Mouse (Mus musculus) forebrain, embryonic 11.5 days (tissue): ENCODE data around the gene Ankmy2. TPM values are rescaled to one million over a fixed set of nuclear protein-coding genes. Genes with fewer than 3 reads are reported as not detected.

Source experiments
- ATAC-seq: fragments of 200-750 bp; cut with Nextera tagmentation; replicated peaks from 2 replicates; pipeline ENCODE4 v1.8.0; 2017; ENCODE audit warnings: moderate TSS enrichment; ENCODE audit not compliant: low FRiP score
- DNase-seq: peaks from one replicate; pipeline ENCODE4 v3.0.0-alpha.2; 2017; ENCODE audit warnings: low spot score
- H3K27ac ChIP-seq: fragments of 300-500 bp; sonication (generic); 2 replicates; pipeline ENCODE4 v1.5.1; 2014; ENCODE audit warnings: low read depth, low read length
- H3K27me3 ChIP-seq: fragments of 300-500 bp; sonication (generic); 2 replicates; pipeline ENCODE4 v1.6.1; 2014; ENCODE audit warnings: mild to moderate bottlenecking, low read length, mixed read lengths; ENCODE audit not compliant: control insufficient read depth, insufficient read depth
- H3K36me3 ChIP-seq: fragments of 300-500 bp; sonication (generic); 2 replicates; pipeline ENCODE4 v1.6.1; 2014; ENCODE audit warnings: mild to moderate bottlenecking, low read length, moderate library complexity, mixed read lengths; ENCODE audit not compliant: control insufficient read depth, insufficient read depth
- H3K4me1 ChIP-seq: fragments of 300-500 bp; sonication (generic); replicated peaks from 2 replicates; pipeline ENCODE4 v1.6.1; 2014; ENCODE audit warnings: low read length, mixed read lengths; ENCODE audit not compliant: control insufficient read depth, insufficient read depth
- H3K4me2 ChIP-seq: fragments of 300-500 bp; sonication (generic); 2 replicates; pipeline ENCODE4 v1.6.1; 2014; ENCODE audit warnings: low read depth, mild to moderate bottlenecking, low read length, moderate library complexity, mixed read lengths; ENCODE audit not compliant: severe bottlenecking
- H3K4me3 ChIP-seq: fragments of 300-500 bp; sonication (generic); 2 replicates; pipeline ENCODE4 v1.5.1; 2014; ENCODE audit warnings: low read depth, low read length
- H3K9ac ChIP-seq: fragments of 300-500 bp; sonication (generic); 2 replicates; pipeline ENCODE4 v1.6.1; 2014; ENCODE audit warnings: low read length
- H3K9me3 ChIP-seq: fragments of 300-500 bp; sonication (generic); 2 replicates; pipeline ENCODE4 v1.6.1; 2016; ENCODE audit warnings: low read length, mixed read lengths; ENCODE audit not compliant: control insufficient read depth
- WGBS: fragments of 180-500 bp; shearing (Covaris S2); extraction: QIAGEN DNeasy Blood & Tissue Kit; methylation state at CpG from one replicate; pipeline ENCODE4 v1.1.7; 2014; 5-methylcytosine and 5-hydroxymethylcytosine counted together
- polyA plus RNA-seq: library from polyadenylated mRNA; unstranded; fragments of >200 nt; fragmentation: Nextera tagmentation; extraction: Ambion mirVana; gene quantifications from 2 replicates; pipeline ENCODE4 v1.2.1, GENCODE M21; 2014

The Ankmy2 gene
- polyA plus RNA-seq, 1 experiment from 2014 or later: 30.6 TPM

DNA sequence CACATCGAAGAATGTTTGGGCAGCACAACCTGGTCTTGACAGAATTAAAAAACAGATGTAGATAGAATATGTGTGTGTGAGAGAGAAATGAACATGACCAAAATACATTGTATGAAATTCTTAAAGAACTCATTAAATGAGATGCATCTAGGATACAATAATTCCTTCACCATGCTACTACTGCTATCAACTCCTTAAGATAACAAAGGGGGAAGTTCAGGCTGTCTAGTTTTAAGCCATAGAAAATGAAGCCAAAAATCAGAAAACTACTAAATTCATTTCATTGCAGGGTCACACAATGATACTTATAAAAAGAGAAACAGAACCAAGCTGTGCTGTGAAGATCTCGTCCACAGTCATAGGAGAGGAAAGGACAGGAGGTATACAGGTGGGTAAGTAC, 24.7 kb upstream of the Ankmy2 start:
- Histone ChIP-seq H3K4me2 (no peak overlapping the region), H3K27me3 (no peaks in the 10 kb centered on the region), H3K27ac (no peak overlapping the region), H3K9ac (no peak overlapping the region), H3K4me1 (no peaks in the 10 kb centered on the region), H3K9me3 (no peaks in the 10 kb centered on the region), H3K36me3 (peaks cover 3% of the 10 kb centered on the region; the same call in 1 of the 2 replicates), H3K4me3 (no peak overlapping the region)
- 91% methylated on average over 2 of the region's 2 CpGs for WGBS
- ATAC-seq (no peak), DNase-seq (no peak)

DNA sequence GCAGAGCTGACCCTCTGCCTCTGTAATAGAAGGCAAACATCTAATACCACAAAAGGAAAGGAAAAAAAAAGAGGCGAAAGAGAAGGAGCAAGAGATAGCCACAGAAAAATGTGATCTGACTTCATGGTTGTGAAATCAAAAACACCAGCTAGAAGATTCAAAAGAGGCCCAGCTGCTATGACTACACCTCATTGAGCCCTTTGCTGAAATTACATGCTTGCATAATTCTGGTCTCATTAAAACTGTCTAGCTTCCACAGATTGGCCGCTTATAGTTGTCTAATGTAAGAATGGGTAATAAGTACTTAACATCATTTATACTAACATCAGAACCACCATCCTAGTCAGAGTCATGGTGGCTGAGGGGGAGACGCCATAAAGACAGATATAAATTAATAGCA, 24.2 kb upstream of the Ankmy2 start:
- Histone ChIP-seq H3K4me2 (no peak overlapping the region), H3K36me3 (peaks cover 3% of the 10 kb centered on the region; the same call in 1 of the 2 replicates), H3K4me1 (no peaks in the 10 kb centered on the region), H3K27ac (no peak overlapping the region), H3K9ac (no peak overlapping the region), H3K4me3 (no peak overlapping the region), H3K27me3 (no peaks in the 10 kb centered on the region), H3K9me3 (no peaks in the 10 kb centered on the region)
- DNase-seq: no peak
- ATAC-seq: no peak
- WGBS: 88% methylated on average over 3 of the region's 3 CpGs

DNA sequence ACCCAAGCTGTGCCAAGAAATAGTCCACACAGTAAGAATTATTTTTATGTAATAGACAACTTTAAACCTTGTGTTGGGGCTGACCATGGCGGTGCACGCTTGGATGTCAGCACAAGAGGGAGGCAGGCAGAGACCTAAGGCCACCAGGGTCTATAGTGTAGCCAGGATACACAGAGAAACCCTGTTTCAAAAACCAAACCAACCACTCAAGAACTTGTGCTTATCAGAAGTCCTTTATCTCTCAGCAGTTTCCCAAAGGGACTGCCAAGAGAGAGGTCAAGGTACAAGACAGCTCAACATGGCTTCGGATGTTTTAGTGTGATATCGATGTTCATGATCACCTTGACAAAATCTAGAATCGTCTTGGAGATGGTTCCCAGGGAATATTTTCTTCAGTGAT, 23.4 kb upstream of the Ankmy2 start:
- H3K9ac ChIP-seq: no peak overlapping the region
- 93% methylated on average over 5 of the region's 5 CpGs for WGBS
- H3K4me1 ChIP-seq: no peaks in the 10 kb centered on the region
- no peaks in the 10 kb centered on the region for H3K9me3 ChIP-seq
- H3K27me3 ChIP-seq: no peaks in the 10 kb centered on the region
- ATAC-seq (no peak), DNase-seq (no peak)
- H3K4me3 ChIP-seq: no peak overlapping the region
- no peak overlapping the region for H3K27ac ChIP-seq
- no peak overlapping the region for H3K4me2 ChIP-seq
- H3K36me3 ChIP-seq: peaks cover 3% of the 10 kb centered on the region; the same call in 1 of the 2 replicates

DNA sequence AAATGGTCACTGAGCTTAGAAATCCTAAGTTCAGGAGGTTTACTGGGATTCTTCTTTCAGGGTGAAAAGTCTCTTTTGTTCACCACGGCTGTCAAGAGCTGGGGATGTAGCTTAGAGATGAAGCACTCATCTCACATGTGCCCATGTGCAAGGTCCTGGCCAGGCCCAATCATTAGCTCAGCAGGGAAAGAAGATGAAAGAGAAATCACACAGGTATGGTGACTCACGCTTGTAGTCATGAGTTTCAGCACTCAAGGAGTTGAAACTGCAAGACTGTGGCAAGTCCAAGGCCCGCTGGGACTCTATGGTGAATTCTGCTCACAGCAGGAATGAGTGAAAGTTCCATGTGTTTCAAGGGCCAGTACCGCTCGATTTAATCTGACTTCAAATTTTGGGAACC, 22.8 kb upstream of the Ankmy2 start:
- H3K9me3 ChIP-seq: no peaks in the 10 kb centered on the region
- no peak overlapping the region for H3K4me2 ChIP-seq
- peaks cover 2% of the 10 kb centered on the region; the same call in 1 of the 2 replicates for H3K36me3 ChIP-seq
- WGBS: 94% methylated on average over 5 of the region's 5 CpGs
- H3K9ac ChIP-seq: no peak overlapping the region
- H3K4me1 ChIP-seq: no peaks in the 10 kb centered on the region
- H3K4me3 ChIP-seq: no peak overlapping the region
- no peaks in the 10 kb centered on the region for H3K27me3 ChIP-seq
- ATAC-seq: no peak
- no peak overlapping the region for H3K27ac ChIP-seq
- DNase-seq: no peak

DNA sequence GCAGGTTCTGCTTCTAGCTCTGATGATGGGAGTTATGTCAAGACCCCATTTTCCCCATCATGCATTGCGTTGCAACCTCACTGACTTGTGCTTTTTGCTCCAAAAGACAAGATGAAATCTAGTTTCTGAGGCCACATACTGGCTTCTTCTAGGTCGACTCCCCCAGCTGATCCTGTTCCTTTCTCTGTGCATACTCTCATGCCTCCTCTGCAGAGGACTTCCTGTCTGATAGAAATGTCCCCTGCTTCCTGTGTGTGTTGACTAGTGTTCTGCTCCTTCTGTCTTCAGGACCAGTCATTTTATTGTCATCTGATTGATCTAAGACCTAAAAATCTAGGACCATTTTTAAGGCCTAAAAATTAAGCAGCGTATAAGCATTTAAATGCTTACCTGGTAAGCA, 21.5 kb upstream of the Ankmy2 start:
- Histone ChIP-seq H3K27me3 (no peaks in the 10 kb centered on the region), H3K9ac (no peak overlapping the region), H3K27ac (no peak overlapping the region), H3K4me1 (no peaks in the 10 kb centered on the region), H3K9me3 (no peaks in the 10 kb centered on the region), H3K4me3 (no peak overlapping the region), H3K36me3 (no peaks in the 10 kb centered on the region; the same call in 1 of the 2 replicates), H3K4me2 (no peak overlapping the region)
- no peak for DNase-seq
- WGBS: 89% methylated on average over 3 of the region's 3 CpGs
- no peak for ATAC-seq

DNA sequence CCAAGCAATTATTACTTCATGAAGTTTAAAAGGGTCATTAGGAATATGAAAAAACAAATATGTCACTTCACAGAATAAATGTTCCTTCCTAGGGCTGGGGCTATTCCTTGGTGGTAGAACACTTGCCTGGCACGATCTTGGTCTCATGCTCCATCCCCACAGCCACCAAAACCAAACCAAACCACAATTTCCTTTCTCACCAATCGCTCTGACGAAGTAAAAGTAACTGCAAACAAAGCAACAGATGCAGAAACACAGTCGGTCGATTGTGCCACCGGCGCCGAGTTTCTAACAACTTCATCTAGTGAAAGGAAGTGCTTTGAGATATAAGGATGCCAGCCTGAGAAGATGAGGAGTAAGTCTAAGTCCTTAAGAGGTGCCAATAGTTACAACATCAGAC, 20.6 kb upstream of the Ankmy2 start:
- Histone ChIP-seq H3K4me3 (no peak overlapping the region), H3K27me3 (no peaks in the 10 kb centered on the region), H3K9me3 (no peaks in the 10 kb centered on the region), H3K36me3 (no peaks in the 10 kb centered on the region; the same call in 1 of the 2 replicates), H3K4me1 (no peaks in the 10 kb centered on the region), H3K9ac (no peak overlapping the region), H3K27ac (no peak overlapping the region), H3K4me2 (no peak overlapping the region)
- WGBS: 97% methylated on average over 8 of the region's 8 CpGs
- no peak for ATAC-seq
- no peak for DNase-seq

DNA sequence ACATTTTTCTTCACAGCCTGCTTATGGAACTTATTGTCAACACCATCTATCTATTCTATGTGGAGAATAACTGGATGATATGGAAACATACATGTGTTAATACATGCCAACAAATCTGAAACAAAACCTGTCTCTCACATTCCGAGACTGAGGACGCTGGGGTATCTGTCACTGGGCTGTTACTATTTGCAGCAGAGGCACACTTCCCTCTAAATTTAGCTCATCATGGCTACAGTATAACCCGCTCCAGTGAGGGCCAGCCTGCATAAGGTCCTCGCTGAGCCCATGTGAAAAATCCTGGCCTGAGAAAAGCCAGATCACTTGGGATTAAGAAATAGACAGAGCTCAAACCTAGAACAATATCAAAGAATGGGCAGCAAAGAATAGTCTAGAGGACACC, 19.7 kb upstream of the Ankmy2 start:
- Histone ChIP-seq H3K4me3 (no peak overlapping the region), H3K9me3 (no peaks in the 10 kb centered on the region), H3K27me3 (no peaks in the 10 kb centered on the region), H3K9ac (no peak overlapping the region), H3K4me1 (no peaks in the 10 kb centered on the region), H3K36me3 (no peaks in the 10 kb centered on the region; the same call in 1 of the 2 replicates), H3K4me2 (no peak overlapping the region), H3K27ac (no peak overlapping the region)
- 92% methylated on average over 4 of the region's 4 CpGs for WGBS
- DNase-seq (no peak), ATAC-seq (no peak)

DNA sequence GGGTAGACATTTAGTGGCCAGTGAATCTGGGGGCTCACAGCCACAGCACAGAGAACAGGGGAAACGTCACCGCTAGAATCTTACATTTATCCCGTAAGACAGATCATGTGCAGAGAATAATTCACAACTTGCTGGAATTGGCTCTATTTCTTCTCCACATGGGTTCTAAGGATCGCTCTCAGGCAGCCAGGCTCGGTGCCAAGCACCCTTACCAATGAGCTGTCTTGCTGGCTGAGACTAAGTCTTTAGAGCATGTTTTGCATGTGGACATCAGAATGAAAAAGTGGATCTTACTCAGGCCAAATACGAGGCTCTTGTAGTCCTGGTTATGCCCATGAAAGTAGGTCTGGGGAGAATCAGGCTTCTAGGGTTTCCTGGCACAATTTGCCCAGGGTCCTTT, 16.5 kb upstream of the Ankmy2 start:
- WGBS: 93% methylated on average over 6 of the region's 6 CpGs
- no peak overlapping the region for H3K4me3 ChIP-seq
- no peaks in the 10 kb centered on the region for H3K4me1 ChIP-seq
- DNase-seq (no peak), ATAC-seq (no peak)
- no peaks in the 10 kb centered on the region for H3K9me3 ChIP-seq
- H3K4me2 ChIP-seq: no peak overlapping the region
- H3K27ac ChIP-seq: no peak overlapping the region
- no peaks in the 10 kb centered on the region for H3K36me3 ChIP-seq
- no peak overlapping the region for H3K9ac ChIP-seq
- no peaks in the 10 kb centered on the region for H3K27me3 ChIP-seq

DNA sequence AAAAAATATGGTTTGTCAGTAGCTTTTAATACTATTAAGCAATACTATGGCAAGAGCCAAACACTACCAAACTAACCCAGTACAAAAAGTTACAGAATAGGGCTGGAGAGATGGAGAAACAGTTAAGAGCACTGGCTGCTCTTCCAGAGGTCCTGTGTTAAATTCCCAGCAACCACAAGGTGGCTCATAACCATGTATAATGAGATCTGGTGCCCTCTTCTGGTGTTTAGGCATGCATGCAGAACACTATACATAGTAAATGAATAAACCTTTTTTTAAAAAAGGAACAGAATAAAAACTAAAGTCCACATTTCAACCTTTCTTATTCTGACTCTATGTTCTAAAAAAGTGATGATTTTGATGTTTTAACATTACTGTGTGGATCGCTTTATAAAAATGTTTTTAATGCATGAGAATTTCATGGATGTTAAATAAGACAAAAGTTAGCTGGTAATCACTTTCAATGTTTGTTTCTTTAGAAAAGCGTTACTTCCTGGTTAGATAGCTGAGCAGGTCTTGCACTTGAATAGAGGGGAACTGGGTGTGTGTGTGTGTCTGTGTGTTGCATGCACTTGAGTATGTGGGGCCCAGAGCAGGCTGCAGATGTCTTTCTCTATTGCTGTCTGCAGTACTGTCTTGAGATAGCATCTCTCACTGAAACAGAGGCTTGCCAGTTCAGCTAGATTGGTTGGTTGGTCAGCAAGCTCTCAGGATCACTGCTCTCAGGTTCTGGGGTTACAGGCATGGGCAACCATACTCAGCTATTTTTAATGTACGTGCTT, 10.5 kb upstream of the Ankmy2 start:
- H3K4me3 ChIP-seq: no peak overlapping the region
- no peak overlapping the region for H3K9ac ChIP-seq
- no peaks in the 10 kb centered on the region; the same call in 1 of the 2 replicates for H3K36me3 ChIP-seq
- H3K9me3 ChIP-seq: no peaks in the 10 kb centered on the region
- no peaks in the 10 kb centered on the region for H3K4me1 ChIP-seq
- H3K27me3 ChIP-seq: no peaks in the 10 kb centered on the region
- no peak overlapping the region for H3K4me2 ChIP-seq
- no peak for DNase-seq
- no peak for ATAC-seq
- H3K27ac ChIP-seq: no peak overlapping the region
- 91% methylated on average over 3 of the region's 3 CpGs for WGBS
